ENCODE assay signal across 47 mouse cellular contexts in the genomic region with DNA sequence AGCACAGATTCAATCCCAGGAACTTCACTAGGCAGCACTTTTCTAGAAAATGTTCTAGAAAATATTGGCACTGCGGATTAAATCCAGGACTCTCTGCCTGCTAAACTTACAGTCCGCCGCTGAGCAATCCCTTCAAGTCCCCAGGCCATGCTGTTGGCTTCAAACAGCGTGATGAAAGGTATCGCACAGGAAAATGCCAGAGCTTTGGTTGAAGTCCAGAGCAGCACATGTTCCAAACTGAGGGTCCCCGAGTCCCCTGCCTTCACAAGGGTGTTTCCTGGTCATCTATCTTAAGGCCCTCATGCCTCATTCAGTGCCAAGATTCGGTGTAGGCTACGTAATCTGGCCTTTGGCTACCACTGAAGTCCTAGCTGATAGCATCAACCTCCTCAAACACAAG. TPM values are rescaled to one million over a fixed set of nuclear protein-coding genes. Genes with fewer than 3 reads are reported as not detected.
"Had no signal": no experiment of that assay in that cellular context is flagged by ENCODE, and none has a peak within 500 bp of the region (broad histone marks: within the 10 kb centered on the region; RNA-seq: fewer than 3 reads in every experiment).

No protein-coding gene starts in this region.

- H3K9ac ChIP-seq: limb, embryonic 12.5 days; limb, embryonic 13.5 days; limb, embryonic 15.5 days; liver, embryonic 12.5 days; liver, embryonic 13.5 days; liver, embryonic 14.5 days; liver, embryonic 15.5 days; liver, postnatal 0 days; lung, embryonic 14.5 days; lung, embryonic 15.5 days; midbrain, embryonic 12.5 days; midbrain, embryonic 13.5 days; midbrain, embryonic 15.5 days; neural tube, embryonic 12.5 days had no signal

- H3K27me3 ChIP-seq: limb, embryonic 12.5 days; limb, embryonic 13.5 days; limb, embryonic 15.5 days; liver, embryonic 12.5 days; liver, embryonic 13.5 days; liver, embryonic 15.5 days; lung, embryonic 15.5 days; midbrain, embryonic 12.5 days; midbrain, embryonic 13.5 days; midbrain, embryonic 15.5 days; neural tube, embryonic 12.5 days had no signal

- H3K4me2 ChIP-seq: limb, embryonic 12.5 days; limb, embryonic 13.5 days; limb, embryonic 15.5 days; liver, embryonic 11.5 days; liver, embryonic 12.5 days; liver, embryonic 13.5 days; liver, embryonic 15.5 days; lung, embryonic 14.5 days; lung, embryonic 15.5 days; midbrain, embryonic 11.5 days; midbrain, embryonic 12.5 days; midbrain, embryonic 13.5 days; midbrain, embryonic 15.5 days; neural tube, embryonic 12.5 days had no signal

- H3K4me3 ChIP-seq: limb, embryonic 10.5 days; limb, embryonic 12.5 days; limb, embryonic 13.5 days; limb, embryonic 15.5 days; liver, embryonic 12.5 days; liver, embryonic 13.5 days; liver, embryonic 15.5 days; lung, embryonic 15.5 days; megakaryocyte, embryonic 14.5 days; midbrain, embryonic 10.5 days; midbrain, embryonic 12.5 days; midbrain, embryonic 13.5 days; midbrain, embryonic 15.5 days; myocyte; neural tube, embryonic 12.5 days had no signal

- DNase-seq: left cerebral cortex, postnatal 4 days; liver; liver, embryonic 13.5 days; liver, postnatal 0 days; lung, adult 18-20 months; lung, adult 2 months; lung, embryonic 14.5 days; lung, postnatal 10 days; lung, postnatal 14 days; lung, postnatal 36 days; lung, postnatal 4 days; midbrain, embryonic 14.5 days had no signal

- H3K36me3 ChIP-seq: limb, embryonic 10.5 days; limb, embryonic 12.5 days; limb, embryonic 13.5 days; limb, embryonic 15.5 days; liver, embryonic 12.5 days; liver, embryonic 13.5 days; liver, embryonic 15.5 days; lung, embryonic 15.5 days; midbrain, embryonic 10.5 days; midbrain, embryonic 12.5 days; midbrain, embryonic 13.5 days; midbrain, embryonic 15.5 days; neural tube, embryonic 12.5 days had no signal

- H3K4me1 ChIP-seq: liver, embryonic 12.5 days; liver, embryonic 15.5 days; midbrain, embryonic 10.5 days; midbrain, embryonic 12.5 days; midbrain, embryonic 13.5 days; midbrain, embryonic 15.5 days; neural tube, embryonic 12.5 days had no signal

- H3K9me3 ChIP-seq: limb, embryonic 10.5 days; limb, embryonic 13.5 days; limb, embryonic 15.5 days; liver, embryonic 12.5 days; liver, embryonic 13.5 days; liver, embryonic 15.5 days; lung, embryonic 15.5 days; midbrain, embryonic 10.5 days; midbrain, embryonic 12.5 days; midbrain, embryonic 13.5 days; midbrain, embryonic 15.5 days; neural tube, embryonic 12.5 days had no signal

- ATAC-seq: liver, embryonic 12.5 days; liver, postnatal 0 days; lung, postnatal 0 days; midbrain, embryonic 13.5 days; midbrain, embryonic 15.5 days; midbrain, embryonic 16.5 days had no signal

- H3K27ac ChIP-seq: limb, embryonic 10.5 days; limb, embryonic 12.5 days; limb, embryonic 13.5 days; limb, embryonic 15.5 days; liver, embryonic 12.5 days; liver, embryonic 13.5 days; liver, embryonic 14.5 days; liver, embryonic 15.5 days; lung, embryonic 15.5 days; macrophage; midbrain, embryonic 10.5 days; midbrain, embryonic 12.5 days; midbrain, embryonic 13.5 days; midbrain, embryonic 15.5 days; neural tube, embryonic 12.5 days had no signal

RNA-seq across cellular contexts. Expression of a gene that starts 52.3 kb away (rescaled TPM):
- total RNA-seq: left cerebral cortex, postnatal 10 days; left cerebral cortex, postnatal 14 days; left cerebral cortex, postnatal 25 days; left cerebral cortex, postnatal 36 days; left cerebral cortex, postnatal 4 days; liver, adult 2 months; megakaryocyte progenitor cell, adult 5-6 weeks; megakaryocyte, adult 5-6 weeks; megakaryocyte-erythroid progenitor cell, adult 5-6 weeks; midbrain, postnatal 0 days; monocyte, adult 5-6 weeks had no signal
- polyA plus RNA-seq: limb, embryonic 10.5 days; limb, embryonic 11.5 days; limb, embryonic 12.5 days; limb, embryonic 13.5 days; limb, embryonic 14.5 days; limb, embryonic 15.5 days; liver, adult 2 months; liver, embryonic 11.5 days; liver, embryonic 12.5 days; liver, embryonic 13.5 days; liver, embryonic 14.5 days; liver, embryonic 15.5 days; liver, embryonic 16.5 days; liver, postnatal 0 days; lung, adult 2 months; lung, embryonic 14.5 days; lung, embryonic 15.5 days; lung, embryonic 16.5 days; lung, postnatal 0 days; macrophage; midbrain, embryonic 10.5 days; midbrain, embryonic 11.5 days; midbrain, embryonic 12.5 days; midbrain, embryonic 13.5 days; midbrain, embryonic 14.5 days; midbrain, embryonic 15.5 days; midbrain, embryonic 16.5 days; midbrain, postnatal 0 days; myocyte; neural tube, embryonic 11.5 days; neural tube, embryonic 12.5 days had no signal
